Mouse (Mus musculus): Measurements from ENCODE around the gene Lbhd2.
A peak's percentile ranks its signal among the peaks of the same experiment; 100 is the strongest.

Gene Lbhd2

GRCm38 (mm10) chr12:111432097-111432496 lies 25.5 kb downstream of the Lbhd2 start:
- DNase-seq (ENCODE audit: low read depth, low spot score) = no peak

- no peak for DNase-seq (ENCODE audit: low read depth, low spot score)
Measured at GRCm38 (mm10) chr12:111432751-111433331, 26.2 kb downstream of the Lbhd2 start.

- DNase-seq (ENCODE audit: low read depth, low spot score) = no peak
Measured at GRCm38 (mm10) chr12:111434164-111434744, 27.6 kb downstream of the Lbhd2 start.

- DNase-seq (ENCODE audit: low read depth, low spot score) = no peak
Measured at GRCm38 (mm10) chr12:111434745-111435327, 28.2 kb downstream of the Lbhd2 start.

DNA sequence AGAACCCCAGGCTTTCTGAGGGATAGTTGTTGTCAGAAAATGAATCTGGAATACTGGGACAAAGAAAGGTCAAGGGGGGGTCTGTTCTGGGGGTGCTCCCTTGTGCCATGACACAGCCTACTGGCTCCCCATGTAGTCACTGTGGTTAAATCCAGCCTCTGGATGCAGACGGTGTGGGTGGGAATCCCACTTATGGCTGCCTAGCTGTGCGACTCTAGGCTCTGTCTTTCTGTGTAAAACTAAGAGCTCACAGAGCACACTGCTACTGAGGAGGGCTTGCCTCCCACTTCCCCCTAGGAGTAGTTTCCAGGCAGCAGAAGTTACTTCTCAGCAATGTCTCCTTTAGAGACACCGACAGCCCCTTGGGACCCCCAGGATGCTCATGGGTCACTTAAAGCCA lies 29.6 kb downstream of the Lbhd2 start:
- no peak for DNase-seq (ENCODE audit: low read depth, low spot score)

DNA sequence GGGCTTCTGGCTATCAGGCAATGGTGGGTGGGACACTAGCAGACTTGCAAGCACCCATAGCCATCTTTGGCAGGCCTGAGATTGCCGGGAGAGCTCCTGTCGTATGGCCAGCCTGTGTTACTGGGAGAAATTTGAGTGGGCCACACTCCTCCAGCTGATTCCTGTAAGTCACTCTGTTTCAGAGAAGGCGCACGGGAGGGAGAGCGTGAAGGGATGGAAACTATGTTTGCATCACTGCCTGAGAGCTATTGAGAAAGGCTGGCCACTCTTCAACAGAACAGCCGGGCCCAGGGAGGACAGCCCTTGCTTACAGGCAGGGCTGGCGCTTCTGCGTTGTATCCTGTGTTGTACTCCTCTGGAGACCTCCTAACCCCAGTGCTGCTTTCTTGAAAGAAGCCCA lies 30.0 kb downstream of the Lbhd2 start:
- peak; percentile 61 for DNase-seq (ENCODE audit: low read depth, low spot score)

DNA sequence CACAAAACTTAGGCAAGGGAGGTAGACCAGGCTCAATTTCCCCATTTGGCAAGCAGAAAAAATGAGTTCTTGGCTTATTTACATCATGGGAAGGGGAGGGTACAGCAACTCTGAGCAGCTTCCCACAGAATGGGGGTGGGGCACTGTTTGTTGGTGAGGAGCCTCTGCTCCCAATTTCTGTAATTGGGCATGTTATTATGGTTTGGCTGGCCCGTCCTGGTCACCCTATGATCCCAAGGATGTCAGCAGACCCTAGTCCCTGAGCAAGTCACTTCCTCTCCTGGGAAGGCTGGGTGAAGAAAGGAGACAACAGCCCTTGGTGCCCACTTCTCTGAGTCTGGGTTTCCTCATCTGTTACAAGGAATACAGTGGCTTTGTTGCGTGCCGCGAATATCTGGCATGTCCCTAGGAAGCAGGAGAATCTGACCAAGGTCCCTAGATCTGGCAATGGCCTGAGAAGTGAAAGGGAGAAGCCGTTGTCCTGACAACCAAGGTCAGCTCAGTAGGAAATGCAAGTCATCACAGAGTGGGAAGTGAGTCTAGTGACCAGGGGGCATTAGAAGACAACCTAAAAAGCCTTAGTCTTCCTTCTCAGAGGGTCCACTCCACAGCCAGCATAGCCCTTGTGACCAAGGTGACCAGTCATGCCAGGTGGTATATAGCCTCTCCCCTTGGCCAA lies 30.8 kb downstream of the Lbhd2 start:
- no peak for DNase-seq (ENCODE audit: low read depth, low spot score)

- no peak for DNase-seq (ENCODE audit: low read depth, low spot score)
Measured at GRCm38 (mm10) chr12:111438850-111439249, 32.2 kb downstream of the Lbhd2 start.

DNA sequence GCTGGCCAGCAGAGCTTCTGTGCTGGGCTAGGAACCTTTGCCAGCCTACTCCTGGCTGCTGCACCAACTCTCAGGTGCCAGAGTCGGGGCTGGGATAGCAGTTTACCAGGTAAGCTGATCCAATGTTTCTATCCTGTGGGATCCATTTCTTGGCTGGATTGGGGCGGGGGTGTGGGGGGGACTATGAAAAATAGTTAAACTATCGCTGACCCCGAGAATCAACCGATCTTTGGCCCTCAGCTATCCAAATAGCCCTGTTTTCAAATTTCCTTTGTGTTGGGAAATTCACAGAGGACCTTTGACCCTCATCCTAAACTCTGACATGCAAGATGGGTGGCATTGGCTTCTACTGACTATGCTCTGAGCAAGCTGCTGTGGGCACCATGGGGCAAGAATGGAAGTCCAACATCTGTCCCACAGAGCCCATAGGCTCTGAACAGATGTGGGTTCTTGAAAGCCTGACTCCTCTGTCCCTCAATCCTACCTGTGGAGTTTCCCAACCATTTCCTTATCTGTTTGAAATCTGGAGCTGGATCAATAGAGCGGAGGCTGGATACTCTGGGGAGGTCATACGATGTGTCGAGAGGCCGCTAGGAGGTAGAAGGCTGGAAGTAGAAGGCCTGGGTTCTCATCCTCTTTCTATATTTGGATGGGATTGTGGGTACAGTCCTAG lies 34.2 kb downstream of the Lbhd2 start:
- no peak for DNase-seq (ENCODE audit: low read depth, low spot score)

GRCm38 (mm10) chr12:111441523-111441922 lies 34.9 kb downstream of the Lbhd2 start:
- DNase-seq (ENCODE audit: low read depth, low spot score) = no peak

GRCm38 (mm10) chr12:111442309-111443010 lies 35.9 kb downstream of the Lbhd2 start, which contains the start of gene Tnfaip2:
Tnfaip2 (plus strand) TSS chr12:111442469.
- peak; percentile 89 for DNase-seq (ENCODE audit: low read depth, low spot score)

GRCm38 (mm10) chr12:111443011-111443870 lies 36.6 kb downstream of the Lbhd2 start:
- DNase-seq (ENCODE audit: low read depth, low spot score) = peak; percentile 80

DNA sequence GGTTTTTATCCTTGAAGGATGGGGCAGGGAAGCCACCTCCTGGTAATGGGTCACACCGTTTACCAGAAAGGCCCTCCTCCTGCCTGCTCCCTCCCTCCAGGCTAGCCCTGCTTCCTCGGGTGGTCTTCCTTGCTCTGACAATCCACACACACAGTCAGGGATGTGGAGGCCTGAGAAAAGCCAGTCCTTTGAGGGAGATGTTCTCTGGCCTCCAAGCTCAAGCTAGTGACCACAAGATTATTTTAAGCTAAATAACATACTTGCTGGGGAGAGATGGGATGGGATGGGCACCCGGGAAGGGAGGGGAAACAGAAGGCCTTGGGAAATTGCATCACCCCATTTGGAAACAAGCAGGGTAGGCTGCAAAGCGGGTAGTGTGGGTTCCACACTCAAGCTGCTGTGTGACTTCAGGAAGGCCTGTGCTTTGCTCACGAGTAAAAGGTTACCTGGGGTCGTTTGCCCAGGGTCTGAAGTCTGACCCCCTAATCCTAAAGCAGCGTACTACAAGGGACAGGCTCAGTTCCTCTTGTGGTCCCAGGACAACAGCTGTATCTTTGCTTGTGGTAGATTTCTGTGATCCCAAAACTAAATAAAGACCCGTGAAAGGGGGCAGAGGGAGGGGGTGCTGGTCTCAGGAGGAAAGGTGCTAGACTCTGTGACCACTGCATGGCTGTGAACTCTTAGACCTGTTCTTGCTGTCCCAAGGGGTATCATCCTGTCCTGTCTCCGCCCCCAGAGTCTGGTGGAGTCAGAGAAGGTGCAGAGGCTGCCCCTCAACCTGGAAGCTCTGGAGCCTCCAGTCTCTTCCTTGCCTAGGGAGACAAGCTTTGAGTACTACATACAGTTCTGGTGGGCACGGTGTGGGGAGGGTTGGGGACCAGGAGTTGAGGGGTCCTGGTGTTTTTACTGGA lies 37.6 kb downstream of the Lbhd2 start:
- no peak for DNase-seq (ENCODE audit: low read depth, low spot score)

GRCm38 (mm10) chr12:111445161-111445889 lies 38.7 kb downstream of the Lbhd2 start:
- no peak for DNase-seq (ENCODE audit: low read depth, low spot score)

- DNase-seq (ENCODE audit: low read depth, low spot score) = no peak
Measured at GRCm38 (mm10) chr12:111445890-111446613, 39.4 kb downstream of the Lbhd2 start.

GRCm38 (mm10) chr12:111446745-111447144 lies 40.1 kb downstream of the Lbhd2 start:
- no peak for DNase-seq (ENCODE audit: low read depth, low spot score)

DNA sequence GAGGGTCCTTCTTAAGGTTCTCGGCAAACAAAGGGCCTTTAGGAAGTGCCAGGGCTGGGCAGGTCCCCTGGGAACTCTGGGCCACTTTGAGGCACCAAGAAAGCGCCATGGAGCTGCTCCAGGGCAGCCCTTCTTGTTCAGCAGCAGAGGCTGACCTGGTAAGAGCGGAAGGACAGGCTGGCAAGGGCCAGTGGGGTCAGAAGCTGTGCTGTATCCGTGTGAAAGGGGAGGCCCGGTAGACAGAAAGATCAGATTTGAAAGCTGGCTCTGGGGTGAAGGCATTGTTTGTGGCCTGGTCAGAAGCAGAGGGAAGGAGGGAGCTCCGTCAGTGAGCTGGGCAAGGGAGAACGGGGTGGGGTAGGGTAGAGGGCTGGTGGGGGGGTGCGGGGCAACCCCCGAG lies 40.7 kb downstream of the Lbhd2 start:
- DNase-seq (ENCODE audit: low read depth, low spot score) = no peak

Measured in skeletal muscle tissue, adult 2 months (tissue).